21 mouse cellular contexts compared by ENCODE assay signal in the genomic region with DNA sequence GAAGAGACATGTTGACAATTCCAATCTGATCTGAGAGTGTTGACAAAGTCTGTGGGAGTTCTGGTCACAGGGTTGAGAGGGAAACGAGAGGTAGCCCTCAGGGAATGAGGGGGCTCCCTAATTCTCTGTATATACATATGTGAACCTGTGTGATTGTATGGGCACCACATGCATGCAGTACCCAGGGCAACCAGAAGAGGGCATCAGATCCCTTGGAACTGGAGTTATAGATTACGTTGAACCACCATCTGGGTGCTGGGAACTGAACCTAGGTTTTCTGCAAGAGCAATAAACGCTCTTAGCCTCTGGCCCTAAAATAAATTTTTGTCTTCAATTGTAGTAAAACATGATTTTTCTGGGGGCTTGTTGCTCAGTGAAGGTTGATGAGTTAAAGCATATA. TPM values are rescaled to one million over a fixed set of nuclear protein-coding genes. Genes with fewer than 3 reads are reported as not detected.
DNase-seq lines count a peak whose midpoint lies in the region; ATAC-seq and TF ChIP-seq lines count a peak whose summit lies in the region.
"Had no signal": no experiment of that assay in that cellular context is flagged by ENCODE, and none has a peak within 500 bp of the region (broad histone marks: within the 10 kb centered on the region; RNA-seq: fewer than 3 reads in every experiment).

No protein-coding gene starts in this region.

- H3K9me3 ChIP-seq in midbrain, postnatal 0 days (ENCODE audit: low read length), result no peaks in the 10 kb centered on the region
- H3K9me3 ChIP-seq in midbrain, embryonic 14.5 days (ENCODE audit: control insufficient read depth, low read length), result no peaks in the 10 kb centered on the region
- H3K9me3 ChIP-seq: embryonic facial prominence, embryonic 10.5 days; hindbrain, embryonic 15.5 days had no signal

- no peak for ATAC-seq in midbrain, postnatal 0 days (ENCODE audit: low FRiP score)
- ATAC-seq in midbrain, embryonic 14.5 days (ENCODE audit: low FRiP score, low TSS enrichment), result no peak
- no peak for ATAC-seq in megakaryocyte-erythroid progenitor cell, adult 5-6 weeks (replicated peaks; ENCODE audit: low FRiP score, low TSS enrichment, poor library complexity, severe bottlenecking)

- H3K27me3 ChIP-seq in midbrain, postnatal 0 days (ENCODE audit: insufficient read depth, low read length), result no peaks in the 10 kb centered on the region
- H3K27me3 ChIP-seq in midbrain, embryonic 14.5 days (ENCODE audit: control insufficient read depth, insufficient read depth, low read length), result no peaks in the 10 kb centered on the region
- H3K27me3 ChIP-seq: heart, embryonic 12.5 days; hindbrain, embryonic 15.5 days had no signal

- WGBS in midbrain, postnatal 0 days, result 94% methylated on average over 3 of the region's 3 CpGs
- 90% methylated on average over 3 of the region's 3 CpGs for WGBS in midbrain, embryonic 14.5 days

- H3K27ac ChIP-seq in layer of hippocampus, adult 2 months, result no peak overlapping the region
- H3K27ac ChIP-seq in midbrain, postnatal 0 days (ENCODE audit: low read depth, low read length), result no peak overlapping the region
- H3K27ac ChIP-seq in midbrain, embryonic 14.5 days (replicated peaks; ENCODE audit: low read depth, low read length), result no peak overlapping the region
- H3K27ac ChIP-seq: embryonic facial prominence, embryonic 10.5 days; hindbrain, embryonic 15.5 days; liver, embryonic 13.5 days had no signal

- no peak overlapping the region for H3K4me2 ChIP-seq in midbrain, postnatal 0 days (ENCODE audit: low read depth, low read length, poor library complexity, severe bottlenecking)
- H3K4me2 ChIP-seq in midbrain, embryonic 14.5 days (ENCODE audit: low read length), result no peak overlapping the region
- H3K4me2 ChIP-seq: heart, embryonic 12.5 days; hindbrain, embryonic 15.5 days; liver, embryonic 13.5 days had no signal

- H3K36me3 ChIP-seq in midbrain, postnatal 0 days (ENCODE audit: insufficient read depth, low read length), result no peaks in the 10 kb centered on the region
- H3K36me3 ChIP-seq in midbrain, embryonic 14.5 days (ENCODE audit: control insufficient read depth, insufficient read depth, low read length), result no peaks in the 10 kb centered on the region
- H3K36me3 ChIP-seq: embryonic facial prominence, embryonic 10.5 days; heart, embryonic 12.5 days; hindbrain, embryonic 15.5 days; liver, embryonic 13.5 days had no signal

- no peak for DNase-seq in layer of hippocampus, adult 2 months (ENCODE audit: low spot score in 2 of 2)
- no peak for DNase-seq in layer of hippocampus, postnatal 36 days
- DNase-seq in midbrain, postnatal 0 days (ENCODE audit: low spot score), result no peak
- DNase-seq in midbrain, embryonic 14.5 days, result no peak
- DNase-seq in ZHBTc4 (ENCODE audit: low read depth, low spot score), result peak; percentile 39
- DNase-seq in adrenal gland, postnatal 4 days (ENCODE audit: low spot score in 2 of 2), result no peak
- DNase-seq: adrenal gland, postnatal 25 days; cerebellum, adult 8-10 months; heart, postnatal 14 days; kidney, adult 18-20 months; kidney, postnatal 14 days; liver, embryonic 13.5 days; lung, postnatal 14 days; right cerebral cortex, adult 18-20 months had no signal

- no peak overlapping the region for H3K4me3 ChIP-seq in layer of hippocampus, adult 2 months
- H3K4me3 ChIP-seq in midbrain, postnatal 0 days (ENCODE audit: low read depth, low read length), result no peak overlapping the region
- no peak overlapping the region for H3K4me3 ChIP-seq in midbrain, embryonic 14.5 days (replicated peaks; ENCODE audit: low read depth, low read length)
- H3K4me3 ChIP-seq: embryonic facial prominence, embryonic 10.5 days; heart, embryonic 12.5 days; hindbrain, embryonic 15.5 days; liver, embryonic 13.5 days; megakaryocyte, embryonic 14.5 days had no signal

- no peaks in the 10 kb centered on the region for H3K4me1 ChIP-seq in midbrain, postnatal 0 days (ENCODE audit: insufficient read depth, low read length)
- no peaks in the 10 kb centered on the region for H3K4me1 ChIP-seq in midbrain, embryonic 14.5 days (ENCODE audit: control insufficient read depth, insufficient read depth, low read length)
- H3K4me1 ChIP-seq: embryonic facial prominence, embryonic 10.5 days; heart, embryonic 12.5 days; hindbrain, embryonic 15.5 days had no signal

- H3K9ac ChIP-seq in midbrain, postnatal 0 days (replicated peaks; ENCODE audit: low read length, poor library complexity, severe bottlenecking), result no peak overlapping the region
- H3K9ac ChIP-seq in midbrain, embryonic 14.5 days (replicated peaks; ENCODE audit: low read length), result no peak overlapping the region
- H3K9ac ChIP-seq: heart, embryonic 12.5 days; hindbrain, embryonic 15.5 days; liver, embryonic 13.5 days had no signal

- peak; percentile 51 for TF ChIP-seq CTCF in layer of hippocampus, adult 2 months (conservative IDR thresholded peaks at IDR 0.05)
- TF ChIP-seq CTCF in midbrain, postnatal 0 days (IDR thresholded peaks at IDR 0.05), result peak; percentile 33

RNA-seq across cellular contexts. Expression of gene Rasl11a, which starts 11.2 kb away (rescaled TPM):
- total RNA-seq in layer of hippocampus, adult 2 months (2021), result 10 to 100 TPM; 11.0 to 13.7 TPM
- total RNA-seq in layer of hippocampus, postnatal 36 days (2021), result 10 to 100 TPM; 15.1 to 16.7 TPM
- 14.6 and 18.3 TPM in 2 replicates for total RNA-seq in midbrain, postnatal 0 days (2014; rRNA removed)
- polyA plus RNA-seq in midbrain, postnatal 0 days (2015; fragmentation: Nextera tagmentation; extraction: Ambion mirVana), result 17.8 and 18.8 TPM in 2 replicates
- 6.9 and 8.2 TPM in 2 replicates for polyA plus RNA-seq in midbrain, embryonic 14.5 days (2014; fragmentation: Nextera tagmentation; extraction: Ambion mirVana)
- 10 to 100 TPM in 1 of 2 experiments, 1 to 10 TPM in 1; 8.5 to 18.1 TPM for total RNA-seq in adrenal gland, postnatal 4 days (2021)
- not detected in 2 replicates for total RNA-seq in megakaryocyte-erythroid progenitor cell, adult 5-6 weeks (2014; fragmentation: Nextera tagmentation)
- 3.7 TPM in 1 of 2 replicates, not detected in the other for total RNA-seq in megakaryocyte-erythroid progenitor cell, adult 5-6 weeks (2017)
- total RNA-seq: granulocyte monocyte progenitor cell, adult 5-6 weeks; monocyte, adult 5-6 weeks had no signal

RNA-seq across cellular contexts. Expression of gene Rpl21, which starts 23.4 kb away (rescaled TPM):
- total RNA-seq in layer of hippocampus, adult 2 months (2021), result 100 to 1,000 TPM; 205 to 212 TPM
- 100 to 1,000 TPM; 185 to 197 TPM for total RNA-seq in layer of hippocampus, postnatal 36 days (2021)
- 217 and 224 TPM in 2 replicates for total RNA-seq in midbrain, postnatal 0 days (2014; rRNA removed)
- 328 and 334 TPM in 2 replicates for polyA plus RNA-seq in midbrain, postnatal 0 days (2015; fragmentation: Nextera tagmentation; extraction: Ambion mirVana)
- 410 and 413 TPM in 2 replicates for polyA plus RNA-seq in midbrain, embryonic 14.5 days (2014; fragmentation: Nextera tagmentation; extraction: Ambion mirVana)
- 100 to 1,000 TPM; 378 to 411 TPM for total RNA-seq in adrenal gland, postnatal 4 days (2021)
- 2,306 and 2,977 TPM in 2 replicates for total RNA-seq in megakaryocyte-erythroid progenitor cell, adult 5-6 weeks (2014; fragmentation: Nextera tagmentation)
- 2,430 and 3,681 TPM in 2 replicates for total RNA-seq in megakaryocyte-erythroid progenitor cell, adult 5-6 weeks (2017)

Comparison
In these comparisons a context has a peak if more than half of its experiments do, and no peak if none do; other contexts are left out.
1. RNA of gene Rpl21, which starts 23.4 kb away (total RNA-seq): 2,306 to 3,681 TPM in megakaryocyte-erythroid progenitor cell, adult 5-6 weeks; 378 to 411 TPM in adrenal gland, postnatal 4 days, 217 to 224 TPM in midbrain, postnatal 0 days, 205 to 212 TPM in layer of hippocampus, adult 2 months and 185 to 197 TPM in layer of hippocampus, postnatal 36 days; every median in the first group is over 4 times any median in the second.